Mouse (Mus musculus): ENCODE measurements around the gene Asic2.

GRCm38 (mm10) chr11:81032151-81032550, 936.1 kb downstream of the Asic2 start:
- no peak for TF ChIP-seq CTCF (IDR thresholded peaks at IDR 0.05; ENCODE audit: borderline replicate concordance, insufficient read depth, low read depth, low read length)
- TF ChIP-seq POLR2A (IDR thresholded peaks at IDR 0.05; ENCODE audit: borderline replicate concordance, insufficient read depth, low read length): no peak
